Mouse (Mus musculus) hindbrain, embryonic 16.5 days (tissue): Measurements from ENCODE around the gene Me3. TPM values are rescaled to one million over a fixed set of nuclear protein-coding genes. Genes with fewer than 3 reads are reported as not detected.

Experiments
- ATAC-seq: fragments of 200-750 bp; cut with Nextera tagmentation; 2 replicates; pipeline ENCODE4 v1.8.0; 2017; ENCODE audit warnings: moderate TSS enrichment, moderate library complexity
- H3K27ac ChIP-seq: fragments of 300-500 bp; sonication (generic); 2 replicates; pipeline ENCODE4 v1.5.1; 2014; ENCODE audit warnings: low read depth, mild to moderate bottlenecking, control low read depth, low read length, moderate library complexity
- H3K27me3 ChIP-seq: fragments of 300-500 bp; sonication (generic); replicated peaks from 2 replicates; pipeline ENCODE4 v1.6.1; 2014; ENCODE audit warnings: low read length; ENCODE audit not compliant: control insufficient read depth, insufficient read depth
- H3K36me3 ChIP-seq: fragments of 300-500 bp; sonication (generic); 2 replicates; pipeline ENCODE4 v1.6.1; 2014; ENCODE audit warnings: mild to moderate bottlenecking, low read length, moderate library complexity, mixed read lengths; ENCODE audit not compliant: control insufficient read depth, insufficient read depth
- H3K4me1 ChIP-seq: fragments of 300-500 bp; sonication (generic); 2 replicates; pipeline ENCODE4 v1.6.1; 2014; ENCODE audit warnings: low read depth, low read length; ENCODE audit not compliant: control insufficient read depth, insufficient read depth
- H3K4me2 ChIP-seq: fragments of 300-500 bp; sonication (generic); 2 replicates; pipeline ENCODE4 v1.6.1; 2014; ENCODE audit warnings: mild to moderate bottlenecking, low read length, control low read depth, moderate library complexity
- H3K4me3 ChIP-seq: fragments of 300-500 bp; sonication (generic); 2 replicates; pipeline ENCODE4 v1.5.1; 2014; ENCODE audit warnings: mild to moderate bottlenecking, low read length, control low read depth, moderate library complexity
- H3K9ac ChIP-seq: fragments of 300-500 bp; sonication (generic); 2 replicates; pipeline ENCODE4 v1.6.1; 2014; ENCODE audit warnings: low read depth, mild to moderate bottlenecking, control low read depth, low read length, moderate library complexity
- H3K9me3 ChIP-seq: fragments of 300-500 bp; sonication (generic); 2 replicates; pipeline ENCODE4 v1.6.1; 2014; ENCODE audit warnings: mild to moderate bottlenecking, low read length, moderate library complexity; ENCODE audit not compliant: control insufficient read depth
- WGBS: fragments of 180-500 bp; shearing (Covaris S2); extraction: QIAGEN DNeasy Blood & Tissue Kit; methylation state at CpG from one replicate; pipeline ENCODE4 v1.1.7; 2014; 5-methylcytosine and 5-hydroxymethylcytosine counted together
- polyA plus RNA-seq: library from polyadenylated mRNA; unstranded; fragments of >200 nt; fragmentation: Nextera tagmentation; extraction: Ambion mirVana; gene quantifications from 2 replicates; pipeline ENCODE4 v1.2.1, GENCODE M21; 2015

Me3 gene
- polyA plus RNA-seq, 1 experiment from 2014 or later: 23.1 TPM

GRCm38 (mm10) chr7:89623331-89623730 lies 8.9 kb upstream of the Me3 start:
- Histone ChIP-seq H3K9me3 (no peaks in the 10 kb centered on the region), H3K4me2 (no peak overlapping the region), H3K27me3 (no peaks in the 10 kb centered on the region), H3K36me3 (no peaks in the 10 kb centered on the region), H3K9ac (no peak overlapping the region), H3K4me1 (no peaks in the 10 kb centered on the region), H3K27ac (no peak overlapping the region), H3K4me3 (no peak overlapping the region)
- ATAC-seq: no peak
- WGBS: 90% methylated on average over 4 of the region's 4 CpGs

- no peaks in the 10 kb centered on the region for H3K36me3 ChIP-seq
- H3K27me3 ChIP-seq: no peaks in the 10 kb centered on the region
- no peak for ATAC-seq
- H3K4me2 ChIP-seq: no peak overlapping the region
- no peaks in the 10 kb centered on the region for H3K9me3 ChIP-seq
- no peak overlapping the region for H3K27ac ChIP-seq
- H3K4me3 ChIP-seq: no peak overlapping the region
- H3K4me1 ChIP-seq: peaks cover 4% of the 10 kb centered on the region; the same call in 1 of the 2 replicates
- no peak overlapping the region for H3K9ac ChIP-seq
Observed at GRCm38 (mm10) chr7:89627393-89627792, 4.8 kb upstream of the Me3 start.

- peaks cover 4% of the 10 kb centered on the region; the same call in 1 of the 2 replicates for H3K4me1 ChIP-seq
- H3K9ac ChIP-seq: no peak overlapping the region
- H3K4me3 ChIP-seq: no peak overlapping the region
- no peak overlapping the region for H3K4me2 ChIP-seq
- H3K36me3 ChIP-seq: no peaks in the 10 kb centered on the region
- no peak overlapping the region for H3K27ac ChIP-seq
- H3K9me3 ChIP-seq: no peaks in the 10 kb centered on the region
- 7% methylated on average over 2 of the region's 2 CpGs for WGBS
- no peak for ATAC-seq
- no peaks in the 10 kb centered on the region for H3K27me3 ChIP-seq
Observed at GRCm38 (mm10) chr7:89628006-89628405, 4.2 kb upstream of the Me3 start.

- Histone ChIP-seq H3K4me3 (no peak overlapping the region), H3K27me3 (no peaks in the 10 kb centered on the region), H3K9ac (no peak overlapping the region), H3K36me3 (no peaks in the 10 kb centered on the region), H3K4me2 (no peak overlapping the region), H3K9me3 (no peaks in the 10 kb centered on the region), H3K27ac (no peak overlapping the region), H3K4me1 (peaks cover 4% of the 10 kb centered on the region; the same call in 1 of the 2 replicates)
- ATAC-seq: no peak
- WGBS: 53% methylated on average over 4 of the region's 4 CpGs
Observed at GRCm38 (mm10) chr7:89629006-89629405, 3.2 kb upstream of the Me3 start.

GRCm38 (mm10) chr7:89629914-89630313 lies 2.3 kb upstream of the Me3 start:
- Histone ChIP-seq H3K4me3 (no peak overlapping the region), H3K27me3 (no peaks in the 10 kb centered on the region), H3K4me1 (peaks cover 4% of the 10 kb centered on the region; the same call in 1 of the 2 replicates), H3K4me2 (no peak overlapping the region), H3K36me3 (no peaks in the 10 kb centered on the region), H3K27ac (no peak overlapping the region), H3K9me3 (no peaks in the 10 kb centered on the region), H3K9ac (no peak overlapping the region)
- 77% methylated on average over 3 of the region's 3 CpGs for whole genome bisulfite sequencing
- no peak for ATAC-seq

GRCm38 (mm10) chr7:89630796-89631195 lies 1.4 kb upstream of the Me3 start:
- H3K4me1 ChIP-seq: peaks cover 4% of the 10 kb centered on the region; the same call in 1 of the 2 replicates
- no peaks in the 10 kb centered on the region for H3K27me3 ChIP-seq
- no peaks in the 10 kb centered on the region for H3K9me3 ChIP-seq
- no peaks in the 10 kb centered on the region for H3K36me3 ChIP-seq
- H3K27ac ChIP-seq: no peak overlapping the region
- no peak overlapping the region for H3K9ac ChIP-seq
- H3K4me2 ChIP-seq: no peak overlapping the region
- 72% methylated on average over 3 of the region's 3 CpGs for WGBS
- no peak overlapping the region for H3K4me3 ChIP-seq
- ATAC-seq: no peak

GRCm38 (mm10) chr7:89640533-89640932 lies 8.3 kb downstream of the Me3 start:
- 89% methylated on average over 6 of the region's 6 CpGs for WGBS
- no peaks in the 10 kb centered on the region for H3K9me3 ChIP-seq
- H3K27me3 ChIP-seq: no peaks in the 10 kb centered on the region
- no peak overlapping the region for H3K9ac ChIP-seq
- no peak overlapping the region for H3K27ac ChIP-seq
- no peak overlapping the region for H3K4me2 ChIP-seq
- no peak for ATAC-seq
- no peaks in the 10 kb centered on the region for H3K36me3 ChIP-seq
- no peaks in the 10 kb centered on the region for H3K4me1 ChIP-seq
- no peak overlapping the region for H3K4me3 ChIP-seq

- 77% methylated on average over 8 of the region's 8 CpGs for WGBS
- H3K27ac ChIP-seq: no peak overlapping the region
- no peaks in the 10 kb centered on the region for H3K27me3 ChIP-seq
- H3K9me3 ChIP-seq: no peaks in the 10 kb centered on the region
- H3K4me1 ChIP-seq: no peaks in the 10 kb centered on the region
- no peak overlapping the region for H3K4me2 ChIP-seq
- H3K36me3 ChIP-seq: no peaks in the 10 kb centered on the region
- no peak for ATAC-seq
- no peak overlapping the region for H3K9ac ChIP-seq
- no peak overlapping the region for H3K4me3 ChIP-seq
Observed at GRCm38 (mm10) chr7:89640944-89641661, 8.9 kb downstream of the Me3 start.

GRCm38 (mm10) chr7:89645015-89645414 lies 12.8 kb downstream of the Me3 start:
- H3K4me2 ChIP-seq: no peak overlapping the region
- H3K27ac ChIP-seq: no peak overlapping the region
- H3K4me3 ChIP-seq: no peak overlapping the region
- no peaks in the 10 kb centered on the region for H3K36me3 ChIP-seq
- H3K9me3 ChIP-seq: no peaks in the 10 kb centered on the region
- H3K27me3 ChIP-seq: no peaks in the 10 kb centered on the region
- ATAC-seq: no peak
- no peaks in the 10 kb centered on the region for H3K4me1 ChIP-seq
- H3K9ac ChIP-seq: no peak overlapping the region
- 80% methylated on average over 3 of the region's 3 CpGs for WGBS
